ENCODE assay signal across 8 mouse cellular contexts in genomic region chr16:92158461-92159091, GRCm38 (mm10).
DNase-seq lines count a peak whose midpoint lies in the region; ATAC-seq lines count a peak whose summit lies in the region.

No protein-coding gene starts in this region.

- H3K4me2 ChIP-seq in embryonic facial prominence, embryonic 13.5 days = peak overlapping the region; percentile 86
- H3K4me2 ChIP-seq in heart, embryonic 11.5 days = peak overlapping the region; percentile 93
- H3K4me2 ChIP-seq in kidney, embryonic 14.5 days (replicated peaks; ENCODE audit: low read depth, low read length) = peak overlapping the region; percentile 95
- H3K4me2 ChIP-seq in limb, embryonic 11.5 days (ENCODE audit: low read depth, severe bottlenecking) = peak overlapping the region; percentile 81
- peak overlapping the region; percentile 68 for H3K4me2 ChIP-seq in midbrain, embryonic 13.5 days (replicated peaks)
- peak overlapping the region; percentile 87 for H3K4me2 ChIP-seq in stomach, embryonic 15.5 days

- peak overlapping the region; percentile 78 for H3K27ac ChIP-seq in embryonic facial prominence, embryonic 13.5 days
- peak overlapping the region; percentile 30 for H3K27ac ChIP-seq in heart, embryonic 11.5 days (ENCODE audit: low read depth, low read length)
- H3K27ac ChIP-seq in kidney, embryonic 14.5 days (ENCODE audit: low read depth, low read length) = peak overlapping the region; percentile 48
- no peak overlapping the region for H3K27ac ChIP-seq in limb, embryonic 11.5 days (replicated peaks; ENCODE audit: low read depth, low read length)
- peak overlapping the region; percentile 64 for H3K27ac ChIP-seq in midbrain, embryonic 13.5 days
- 0 out of 2 replicates have a peak overlapping the region, but pooled peaks have one; percentile 3 for H3K27ac ChIP-seq in stomach, embryonic 15.5 days

- no peaks in the 10 kb centered on the region for H3K36me3 ChIP-seq in embryonic facial prominence, embryonic 13.5 days
- no peaks in the 10 kb centered on the region for H3K36me3 ChIP-seq in heart, embryonic 11.5 days (ENCODE audit: control insufficient read depth, insufficient read depth, low read length)
- no peaks in the 10 kb centered on the region for H3K36me3 ChIP-seq in kidney, embryonic 14.5 days (ENCODE audit: control insufficient read depth, insufficient read depth, low read length)
- no peaks in the 10 kb centered on the region for H3K36me3 ChIP-seq in limb, embryonic 11.5 days (ENCODE audit: control insufficient read depth, insufficient read depth, low read length)
- H3K36me3 ChIP-seq in midbrain, embryonic 13.5 days = no peaks in the 10 kb centered on the region
- H3K36me3 ChIP-seq in stomach, embryonic 15.5 days = no peaks in the 10 kb centered on the region

- H3K27me3 ChIP-seq in embryonic facial prominence, embryonic 13.5 days = no peaks in the 10 kb centered on the region; the same call in 1 of the 2 replicates
- H3K27me3 ChIP-seq in heart, embryonic 11.5 days (ENCODE audit: control insufficient read depth, insufficient read depth, low read length) = no peaks in the 10 kb centered on the region
- no peaks in the 10 kb centered on the region for H3K27me3 ChIP-seq in kidney, embryonic 14.5 days (ENCODE audit: control insufficient read depth, insufficient read depth, low read length)
- no peaks in the 10 kb centered on the region for H3K27me3 ChIP-seq in limb, embryonic 11.5 days (ENCODE audit: control insufficient read depth, insufficient read depth, low read length)
- H3K27me3 ChIP-seq in midbrain, embryonic 13.5 days = no peaks in the 10 kb centered on the region
- no peaks in the 10 kb centered on the region for H3K27me3 ChIP-seq in stomach, embryonic 15.5 days (replicated peaks)

- peak overlapping the region; percentile 66 for H3K9ac ChIP-seq in embryonic facial prominence, embryonic 13.5 days
- H3K9ac ChIP-seq in heart, embryonic 11.5 days (ENCODE audit: low read depth, low read length) = peak overlapping the region; percentile 70
- H3K9ac ChIP-seq in kidney, embryonic 14.5 days (ENCODE audit: low read depth, low read length) = peak overlapping the region; percentile 60
- peak overlapping the region; percentile 61 for H3K9ac ChIP-seq in limb, embryonic 11.5 days (ENCODE audit: low read length)
- peak overlapping the region; percentile 60 for H3K9ac ChIP-seq in midbrain, embryonic 13.5 days (replicated peaks)
- H3K9ac ChIP-seq in stomach, embryonic 15.5 days = peak overlapping the region; percentile 32; the same call in 1 of the 2 replicates

- DNase-seq in adrenal gland, postnatal 4 days (ENCODE audit: low spot score in 2 of 2) = peak; percentile 21 to 53
- DNase-seq in limb, embryonic 11.5 days (ENCODE audit: low spot score) = peak; percentile 84

- peak overlapping the region; percentile 49 for H3K4me3 ChIP-seq in embryonic facial prominence, embryonic 13.5 days
- peak overlapping the region; percentile 53 for H3K4me3 ChIP-seq in heart, embryonic 11.5 days (ENCODE audit: low read depth, low read length)
- peak overlapping the region; percentile 46 for H3K4me3 ChIP-seq in kidney, embryonic 14.5 days (ENCODE audit: low read length)
- peak overlapping the region; percentile 25 for H3K4me3 ChIP-seq in limb, embryonic 11.5 days (ENCODE audit: low read depth, low read length)
- H3K4me3 ChIP-seq in midbrain, embryonic 13.5 days (replicated peaks) = peak overlapping the region; percentile 45
- peak overlapping the region; percentile 48 for H3K4me3 ChIP-seq in stomach, embryonic 15.5 days (replicated peaks)

- peaks cover 15% of the 10 kb centered on the region for H3K4me1 ChIP-seq in embryonic facial prominence, embryonic 13.5 days
- H3K4me1 ChIP-seq in heart, embryonic 11.5 days (ENCODE audit: control insufficient read depth, insufficient read depth, low read length) = 0 out of 2 replicates have a peak, but pooled peaks cover 2% of the 10 kb centered on the region
- peaks cover 6% of the 10 kb centered on the region for H3K4me1 ChIP-seq in kidney, embryonic 14.5 days (ENCODE audit: control insufficient read depth, insufficient read depth, low read length)
- H3K4me1 ChIP-seq in limb, embryonic 11.5 days (ENCODE audit: control insufficient read depth, insufficient read depth, low read length) = peaks cover 9% of the 10 kb centered on the region
- peaks cover 17% of the 10 kb centered on the region for H3K4me1 ChIP-seq in midbrain, embryonic 13.5 days (replicated peaks)
- H3K4me1 ChIP-seq in stomach, embryonic 15.5 days = 0 out of 2 replicates have a peak, but pooled peaks cover 8% of the 10 kb centered on the region

- ATAC-seq in embryonic facial prominence, embryonic 13.5 days (ENCODE audit: insufficient number of reproducible peaks, insufficient read depth, low FRiP score, low TSS enrichment, low read depth) = peak; percentile 94
- ATAC-seq in heart, embryonic 11.5 days (replicated peaks; ENCODE audit: insufficient number of reproducible peaks, low FRiP score, low TSS enrichment) = peak; percentile 87
- peak; percentile 96 for ATAC-seq in kidney, embryonic 14.5 days (ENCODE audit: low FRiP score, low TSS enrichment)
- ATAC-seq in limb, embryonic 11.5 days (ENCODE audit: insufficient number of reproducible peaks, low FRiP score, low TSS enrichment, low read depth) = peak; percentile 94
- ATAC-seq in midbrain, embryonic 13.5 days = peak; percentile 98
- ATAC-seq in stomach, embryonic 15.5 days (ENCODE audit: insufficient read depth, low FRiP score, low read depth) = peak; percentile 91
- no peak for ATAC-seq in erythroid progenitor cell, adult 5-6 weeks (replicated peaks; ENCODE audit: low FRiP score, poor library complexity, severe bottlenecking)

- no peaks in the 10 kb centered on the region for H3K9me3 ChIP-seq in embryonic facial prominence, embryonic 13.5 days
- no peaks in the 10 kb centered on the region for H3K9me3 ChIP-seq in heart, embryonic 11.5 days (replicated peaks; ENCODE audit: control insufficient read depth, low read length)
- H3K9me3 ChIP-seq in kidney, embryonic 14.5 days (ENCODE audit: control insufficient read depth, low read length) = no peaks in the 10 kb centered on the region
- H3K9me3 ChIP-seq in limb, embryonic 11.5 days (ENCODE audit: control insufficient read depth, low read length) = no peaks in the 10 kb centered on the region
- H3K9me3 ChIP-seq in midbrain, embryonic 13.5 days = no peaks in the 10 kb centered on the region
- H3K9me3 ChIP-seq in stomach, embryonic 15.5 days = no peaks in the 10 kb centered on the region

- WGBS in embryonic facial prominence, embryonic 13.5 days = 2% methylated on average over 30 of the region's 30 CpGs
- WGBS in heart, embryonic 11.5 days (ENCODE audit: insufficient replicate concordance) = 3% methylated on average over 30 of the region's 30 CpGs
- WGBS in kidney, embryonic 14.5 days = 2% methylated on average over 29 of the region's 30 CpGs
- WGBS in limb, embryonic 11.5 days = 2% methylated on average over 29 of the region's 30 CpGs
- WGBS in midbrain, embryonic 13.5 days = 3% methylated on average over 30 of the region's 30 CpGs
- WGBS in stomach, embryonic 15.5 days = 2% methylated on average over 30 of the region's 30 CpGs
